Mouse (Mus musculus) left cerebral cortex, adult 9 months (tissue): ENCODE measurements around the gene Rnaseh1.

Experiments
- DNase-seq, 2 experiments: peaks; one replicate each; pipeline ENCODE4 v3.0.0; 2022; ENCODE audit warnings: low spot score in 2 of 2

Gene Rnaseh1

DNA sequence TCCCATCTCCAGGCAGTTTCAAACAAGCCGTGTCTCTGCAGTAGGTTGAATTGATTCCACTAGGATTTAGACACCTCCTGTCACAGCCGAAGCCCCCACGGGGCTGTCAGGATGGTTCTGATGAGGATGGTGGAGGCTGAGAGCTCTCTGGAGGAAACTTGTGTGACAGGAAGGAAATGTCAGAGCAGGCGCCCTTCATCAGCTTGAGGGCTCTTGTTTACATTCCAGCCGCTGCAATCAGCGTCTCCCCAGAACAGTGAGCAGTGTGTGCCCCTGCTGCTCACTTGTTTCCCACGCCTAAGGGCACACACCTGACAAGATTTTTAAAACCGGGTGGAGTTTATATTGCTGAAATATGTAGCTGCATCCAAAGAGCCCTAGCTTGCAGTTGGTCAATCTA, 17.9 kb downstream of the Rnaseh1 start:
- DNase-seq: no peak

DNA sequence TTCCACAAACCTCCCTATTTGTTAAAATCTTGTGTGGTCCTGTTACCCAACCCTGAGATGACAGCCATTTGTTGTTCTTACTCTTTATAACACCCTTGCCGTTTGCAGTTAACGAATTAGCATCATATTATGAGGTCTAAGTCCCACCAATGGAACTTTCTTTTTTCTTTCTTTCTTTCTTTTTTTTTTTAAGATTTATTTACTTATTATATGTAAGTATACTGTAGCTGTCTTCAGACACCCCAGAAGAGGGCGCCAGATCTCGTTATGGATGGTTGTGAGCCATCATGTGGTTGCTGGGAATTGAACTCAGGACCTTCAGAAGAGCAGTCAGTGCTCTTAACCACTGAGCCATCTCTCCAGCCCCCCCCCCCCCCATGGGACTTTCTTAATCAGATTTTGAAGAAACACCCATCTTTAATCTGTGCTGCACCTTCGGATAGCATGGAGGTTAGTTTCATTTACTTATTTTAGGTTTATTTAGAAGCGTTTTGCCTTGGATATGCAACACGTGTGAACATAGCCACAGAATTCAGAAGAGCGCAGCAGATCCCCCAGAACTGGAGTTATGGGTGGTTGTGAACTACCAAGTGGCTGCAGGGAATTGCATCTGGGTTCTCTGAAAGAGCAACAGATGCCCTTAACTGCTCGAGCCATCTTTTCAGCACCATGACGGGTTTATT, 24.8 kb downstream of the Rnaseh1 start:
- no peak for DNase-seq

DNA sequence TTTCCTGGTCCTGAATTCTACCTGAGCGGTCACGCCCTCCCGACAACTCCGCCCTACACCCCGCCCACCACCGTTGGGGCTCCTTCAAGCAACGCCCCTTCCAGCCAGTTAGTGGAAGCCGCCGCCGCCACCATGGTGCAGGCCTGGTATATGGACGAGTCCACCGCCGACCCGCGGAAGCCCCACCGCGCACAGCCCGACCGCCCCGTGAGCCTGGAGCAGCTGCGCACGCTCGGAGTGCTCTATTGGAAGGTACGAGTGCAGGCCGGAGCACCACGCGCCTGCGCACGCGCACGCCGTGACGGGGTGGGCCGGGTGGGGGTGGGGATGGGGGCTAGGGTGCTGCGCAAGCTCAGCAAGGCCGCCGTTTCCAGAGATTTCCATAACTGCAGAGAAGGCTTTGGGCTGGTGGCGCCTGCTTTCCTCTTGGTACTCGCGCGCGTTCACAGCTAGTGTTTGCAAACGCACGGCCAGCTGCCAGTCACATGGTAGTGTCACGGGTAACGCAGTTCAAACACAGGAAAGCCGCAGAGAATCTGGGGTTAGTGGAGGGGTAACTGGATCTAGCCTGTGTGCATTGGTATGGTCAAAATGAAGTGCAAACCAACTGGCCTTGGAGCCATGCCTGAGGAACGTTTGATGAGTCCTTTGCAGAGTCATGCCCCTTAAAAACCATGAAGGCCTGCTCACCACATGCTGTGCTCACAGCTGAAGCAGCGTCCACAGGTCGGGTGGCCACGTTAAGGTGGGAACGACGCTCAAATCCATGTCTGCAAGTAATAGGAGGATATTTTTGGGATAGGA, 25.9 kb downstream of the Rnaseh1 start, which contains the start of gene Adi1:
Gene Adi1, plus strand, starts transcription at position 111 of the 804 bp plus-strand sequence.
- peak; percentile 74 to 88 for DNase-seq

DNA sequence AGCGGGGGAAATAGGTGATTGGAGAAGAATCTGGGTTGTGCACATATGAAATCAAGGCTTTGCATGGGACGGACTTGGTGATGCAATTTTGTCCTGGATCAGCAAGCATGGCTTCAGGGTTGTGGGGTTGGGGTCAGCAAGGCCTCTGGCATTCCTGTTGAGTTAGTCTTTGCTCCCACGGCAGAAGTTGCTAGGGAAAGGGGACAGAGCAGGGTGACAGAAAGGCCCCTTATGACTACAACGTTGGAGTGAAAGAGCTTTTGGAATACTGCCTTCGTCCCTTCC, 26.5 kb downstream of the Rnaseh1 start:
- DNase-seq: no peak

DNA sequence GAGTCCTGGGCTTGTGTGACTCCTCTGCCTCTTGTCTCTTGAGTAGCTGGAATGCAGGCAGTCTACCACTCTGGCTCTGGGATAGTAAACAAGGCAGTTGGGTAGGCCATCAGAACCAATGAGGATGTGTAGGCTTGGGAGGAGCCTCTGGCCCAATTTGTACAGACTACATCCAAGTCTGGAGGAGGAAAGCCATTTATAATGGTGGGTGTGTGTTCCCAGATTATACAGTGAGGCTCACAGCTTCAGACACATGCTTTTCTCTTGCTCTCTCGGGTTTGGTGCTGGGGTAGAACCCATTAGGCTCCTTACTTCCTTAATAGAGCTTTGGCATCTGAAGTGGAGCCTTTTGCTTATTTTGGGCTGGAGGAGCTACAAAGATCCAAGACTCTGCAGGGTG, 35.3 kb downstream of the Rnaseh1 start:
- no peak for DNase-seq

DNA sequence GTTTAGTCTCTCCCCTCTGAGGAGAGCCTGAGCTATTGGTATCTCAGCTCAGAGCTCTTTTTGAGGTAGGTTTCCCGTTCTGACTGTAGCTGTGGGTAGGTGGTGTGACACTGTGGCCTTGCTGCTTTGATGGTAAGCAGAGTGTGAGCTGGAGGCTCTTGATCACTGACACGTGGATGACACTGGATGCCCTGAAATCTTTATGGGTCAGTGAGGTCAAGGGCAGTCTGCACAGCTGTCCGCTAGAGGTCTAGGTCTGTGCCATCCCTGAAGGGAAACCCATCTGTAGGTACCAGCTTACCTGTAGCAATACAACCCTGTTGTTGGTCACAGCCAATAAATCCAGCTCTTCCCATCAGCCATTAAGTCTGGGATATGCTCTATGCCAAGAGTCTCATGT, 36.4 kb downstream of the Rnaseh1 start:
- no peak for DNase-seq

DNA sequence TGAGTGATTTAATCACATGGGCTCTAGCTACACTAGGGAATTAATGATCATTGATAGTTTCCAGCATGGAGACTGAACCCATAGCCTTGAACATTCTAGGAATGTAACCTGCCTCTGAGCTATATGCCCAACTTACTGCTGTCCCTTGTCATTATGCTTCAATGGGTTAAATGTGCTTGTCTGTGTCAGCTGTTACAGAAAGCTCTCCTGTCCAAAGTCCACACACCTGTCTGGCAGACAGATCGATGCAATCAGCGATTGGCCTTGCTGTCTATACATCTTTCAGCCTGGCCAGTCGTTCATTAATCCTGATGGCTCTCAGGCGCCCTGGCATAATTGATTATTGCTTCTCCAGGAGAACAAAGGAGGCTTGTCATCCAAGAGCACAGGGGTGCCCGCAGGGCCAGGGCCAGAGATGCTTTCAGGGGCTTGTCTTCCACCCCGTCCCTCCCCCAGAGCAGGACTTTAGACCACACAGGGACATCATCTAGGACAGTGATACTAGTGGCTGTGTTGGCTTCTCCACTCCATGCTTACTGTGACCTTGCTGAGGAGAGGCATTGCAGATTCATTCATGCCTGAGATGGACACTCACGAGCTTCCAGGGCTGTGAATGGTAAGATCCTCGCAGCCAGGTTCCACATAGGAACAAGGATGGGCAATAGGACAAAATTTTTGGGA, 36.9 kb downstream of the Rnaseh1 start:
- no peak for DNase-seq

DNA sequence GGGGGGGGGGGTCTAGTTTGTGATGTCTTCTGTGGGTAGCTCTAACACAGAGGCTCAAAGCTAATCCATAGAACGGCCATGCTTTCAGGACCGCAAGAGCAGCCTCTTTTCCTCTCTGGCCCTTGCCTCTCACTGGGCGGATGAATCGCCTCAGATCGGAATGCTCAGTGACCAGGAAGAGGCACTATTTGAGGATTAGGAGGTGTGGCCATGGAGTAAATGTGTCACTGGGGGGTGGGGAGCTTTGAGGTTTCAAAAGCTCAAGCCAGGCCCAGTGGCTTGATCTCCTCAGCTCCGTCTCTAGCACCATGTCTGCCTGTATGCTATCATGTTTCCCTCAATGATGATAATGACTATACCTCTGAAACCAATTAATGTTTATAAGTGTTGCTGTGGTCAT, 39.6 kb downstream of the Rnaseh1 start:
- no peak for DNase-seq

DNA sequence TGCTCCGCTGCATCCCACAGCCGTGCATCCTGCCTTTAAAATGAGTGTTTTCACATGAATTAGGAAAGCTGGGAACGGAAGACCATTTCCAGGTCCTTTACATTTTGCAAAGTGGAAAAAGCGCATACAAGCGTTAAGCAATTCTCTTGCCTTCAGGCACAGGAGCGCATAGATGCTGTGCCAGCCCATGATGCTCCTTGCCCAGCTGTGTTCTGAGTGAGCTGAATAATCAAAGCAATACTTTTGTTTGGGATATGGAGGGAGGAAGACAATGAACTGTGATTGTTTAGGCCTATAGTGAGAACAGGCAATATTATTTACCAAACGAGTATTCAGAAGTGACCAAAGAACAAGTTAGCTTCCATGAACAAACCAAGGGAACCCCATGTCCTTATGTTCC, 41.3 kb downstream of the Rnaseh1 start:
- DNase-seq: no peak

DNA sequence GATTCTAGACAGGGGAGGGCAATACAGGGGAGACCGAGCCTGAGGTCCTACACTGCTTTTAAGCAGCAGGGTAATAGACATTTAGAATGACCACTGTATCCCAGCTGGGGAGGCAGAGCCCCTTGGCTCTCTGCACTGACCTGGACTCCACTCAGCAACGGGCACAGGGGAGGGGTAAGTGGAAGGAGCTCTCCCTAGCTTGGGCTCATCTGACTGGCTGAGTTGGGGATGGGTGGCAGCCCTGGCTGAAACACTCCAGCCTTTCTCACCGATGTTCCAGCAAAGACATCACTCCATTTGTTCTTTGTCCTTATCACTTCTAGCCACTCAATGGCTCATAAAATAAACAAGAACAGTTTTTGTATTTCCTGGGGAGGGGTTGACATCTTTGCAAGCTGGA, 44.3 kb downstream of the Rnaseh1 start:
- no peak for DNase-seq

DNA sequence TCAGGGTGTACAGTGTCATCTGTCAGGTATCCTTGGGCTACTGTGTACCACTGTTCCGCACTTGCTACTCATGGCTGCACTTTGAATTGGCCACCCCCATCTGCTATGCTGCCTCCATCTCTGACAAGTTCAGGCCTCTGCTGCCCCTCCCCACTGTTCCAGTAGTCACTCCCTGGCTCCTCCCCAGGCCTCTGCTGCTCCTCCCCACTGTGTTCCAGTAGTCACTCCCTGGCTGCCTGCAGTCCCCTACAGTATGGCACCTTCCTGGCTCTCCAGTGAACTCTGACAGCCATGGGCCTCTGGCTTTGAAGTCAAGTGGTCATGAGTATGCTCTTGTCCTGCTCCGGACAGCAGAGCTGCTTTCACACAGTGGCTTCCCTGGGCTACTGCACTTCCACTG, 44.8 kb downstream of the Rnaseh1 start:
- DNase-seq: no peak

DNA sequence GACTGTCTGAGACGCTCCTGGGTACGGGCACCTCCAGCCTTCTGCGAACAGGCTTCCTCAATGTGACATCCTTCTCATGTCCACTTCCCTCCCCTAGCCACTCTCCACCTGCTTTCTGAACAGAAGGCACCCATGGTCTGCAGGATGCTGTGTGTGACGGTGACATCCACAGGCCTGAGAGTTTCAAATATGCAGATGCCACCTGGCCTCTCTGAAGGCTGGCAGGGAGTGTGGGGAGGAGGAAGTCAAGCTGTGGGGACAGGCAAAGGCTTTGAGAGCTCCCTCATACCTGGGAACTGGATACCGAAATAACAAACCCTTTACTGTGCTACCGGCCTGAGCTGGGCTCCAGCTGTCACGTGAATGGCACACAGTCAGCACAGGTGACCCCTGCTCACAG, 45.4 kb downstream of the Rnaseh1 start:
- no peak for DNase-seq

DNA sequence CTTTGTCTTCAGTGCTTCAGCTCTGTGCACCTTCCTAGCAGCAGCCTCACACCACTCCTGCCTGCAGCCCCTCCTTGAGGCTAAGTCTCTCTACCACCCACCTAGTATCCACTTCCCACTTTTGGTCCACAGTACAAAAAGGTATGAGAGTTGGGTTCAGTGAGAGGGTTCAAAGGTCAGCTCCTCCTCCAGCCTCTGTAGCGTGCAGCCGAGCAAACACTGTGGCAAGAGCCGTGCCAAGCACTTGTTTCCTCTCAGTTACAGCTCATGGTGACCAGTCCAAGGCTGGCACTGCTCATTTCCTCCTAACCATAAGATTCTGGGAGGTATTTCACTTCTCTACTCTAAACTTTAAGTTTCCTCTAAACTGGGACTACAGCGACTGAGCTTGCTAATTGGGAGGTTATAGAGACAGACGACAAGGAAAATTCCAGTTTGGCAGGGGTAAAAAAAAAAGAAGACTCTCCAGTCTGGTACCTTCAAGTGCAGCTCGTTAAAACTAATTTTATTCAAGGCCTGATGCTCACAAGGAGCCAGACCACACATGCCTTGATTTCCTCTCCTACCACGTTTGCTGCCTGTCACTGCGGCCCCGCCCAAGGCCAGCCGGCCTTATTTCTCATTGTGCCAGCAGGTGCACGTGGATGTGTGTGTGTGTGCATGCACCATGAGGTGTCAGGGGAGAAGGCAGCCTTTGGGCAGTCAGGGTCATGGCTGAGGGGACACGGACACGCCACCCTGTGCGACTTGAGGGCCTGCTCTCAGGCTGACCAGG, 48.6 kb downstream of the Rnaseh1 start:
- no peak for DNase-seq

DNA sequence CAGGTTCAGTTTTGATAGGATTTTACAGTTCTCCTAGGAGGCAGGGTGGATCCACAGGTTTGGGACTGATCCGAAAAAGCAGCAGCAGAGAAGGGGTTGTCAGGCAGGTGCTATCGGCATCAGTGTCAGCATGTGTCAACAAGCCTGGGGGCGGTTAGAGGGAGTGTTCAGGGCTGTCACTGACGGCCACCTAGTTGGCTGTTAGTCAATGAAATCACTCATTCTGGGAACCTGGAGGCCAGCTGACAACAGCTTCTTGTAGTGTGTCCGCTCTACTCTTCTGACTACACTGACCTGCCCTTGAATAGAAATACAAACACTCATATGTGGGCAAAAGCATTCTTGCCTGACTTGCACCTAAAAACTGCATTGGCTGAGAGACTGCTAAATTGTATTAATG, 49.7 kb downstream of the Rnaseh1 start:
- no peak for DNase-seq

DNA sequence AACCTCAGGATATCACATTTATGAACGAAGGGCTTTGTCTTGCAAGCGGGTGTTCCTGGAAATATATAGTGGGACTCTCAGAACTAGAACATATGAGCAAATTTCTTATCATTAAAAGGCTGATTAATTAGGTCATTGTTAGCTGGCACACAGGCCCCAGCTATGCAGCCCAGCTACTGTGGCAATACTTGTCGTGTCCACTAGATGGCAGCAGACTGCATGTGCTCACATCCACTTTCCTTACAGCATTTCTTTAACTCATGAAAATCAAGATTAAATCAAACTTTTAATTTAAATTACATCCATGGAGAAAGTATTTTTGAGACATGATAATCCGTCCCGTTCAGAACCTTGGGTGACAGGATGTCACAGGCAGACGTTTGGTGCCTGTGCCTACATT, 50.3 kb downstream of the Rnaseh1 start:
- DNase-seq: peak in 1 of 2 experiments; percentile 89

DNA sequence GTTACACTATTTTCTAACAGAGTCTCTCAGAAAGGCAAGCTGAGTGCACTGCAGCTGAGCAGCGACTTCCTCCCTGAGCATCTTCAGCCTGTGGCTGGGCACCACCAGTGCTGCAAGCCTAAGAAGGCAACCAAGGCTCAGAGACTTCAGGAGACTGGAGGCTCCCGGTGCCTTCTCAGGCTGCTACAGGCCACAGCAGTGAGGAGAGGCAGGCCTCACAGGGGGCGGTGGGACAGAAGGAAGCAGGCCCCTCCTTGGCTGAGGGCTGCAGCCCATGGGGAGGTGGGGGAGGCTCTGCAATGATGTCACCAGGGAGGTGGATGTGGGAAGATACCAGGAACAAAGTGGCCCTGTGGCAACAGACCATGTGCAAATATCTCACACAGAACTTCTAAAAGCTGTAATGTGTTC, 50.7 kb downstream of the Rnaseh1 start:
- DNase-seq: no peak

DNA sequence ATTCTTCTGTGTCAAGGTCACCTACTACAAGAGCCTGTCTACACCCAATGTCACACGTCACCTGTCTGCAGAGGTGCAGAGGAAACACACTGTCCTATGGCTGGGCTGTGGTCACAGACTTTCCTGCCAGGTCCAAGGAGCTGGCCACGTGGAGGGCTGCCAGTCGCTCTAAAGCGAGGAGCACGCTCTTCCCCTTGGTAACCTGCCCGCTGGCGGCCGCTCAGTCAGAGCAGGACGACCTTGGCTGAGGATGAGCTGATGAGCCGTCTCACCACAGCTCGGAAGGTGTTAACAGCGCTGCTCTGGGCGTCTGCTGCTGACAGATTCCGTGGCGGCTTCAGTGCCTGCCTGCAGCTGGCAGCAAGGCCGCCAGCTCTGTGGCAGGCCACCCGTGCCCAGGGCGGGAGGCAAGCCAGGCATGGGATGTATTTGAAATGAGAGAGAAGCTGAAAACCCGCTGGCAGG, 51.2 kb downstream of the Rnaseh1 start:
- peak in 1 of 2 experiments; percentile 73 for DNase-seq

DNA sequence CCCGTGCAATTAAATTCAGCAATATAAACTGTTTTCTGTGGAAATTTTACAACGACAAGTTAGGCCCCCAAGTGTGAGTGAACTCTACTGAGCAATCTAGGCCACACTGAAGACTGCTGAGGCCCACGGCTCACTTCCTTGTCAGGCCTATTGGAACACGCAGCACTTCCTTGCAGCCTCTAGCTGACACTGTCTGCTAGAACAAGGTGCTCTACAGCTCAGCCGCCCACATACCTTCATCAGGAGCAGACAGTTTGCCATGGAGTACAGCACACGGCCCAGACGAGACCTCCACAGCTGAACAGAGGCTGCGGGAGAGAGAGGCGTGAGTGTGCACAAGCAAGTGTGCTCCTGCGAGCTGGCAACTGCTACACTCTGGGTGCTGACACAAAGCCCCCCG, 51.9 kb downstream of the Rnaseh1 start:
- DNase-seq: peak; percentile 59 to 68

DNA sequence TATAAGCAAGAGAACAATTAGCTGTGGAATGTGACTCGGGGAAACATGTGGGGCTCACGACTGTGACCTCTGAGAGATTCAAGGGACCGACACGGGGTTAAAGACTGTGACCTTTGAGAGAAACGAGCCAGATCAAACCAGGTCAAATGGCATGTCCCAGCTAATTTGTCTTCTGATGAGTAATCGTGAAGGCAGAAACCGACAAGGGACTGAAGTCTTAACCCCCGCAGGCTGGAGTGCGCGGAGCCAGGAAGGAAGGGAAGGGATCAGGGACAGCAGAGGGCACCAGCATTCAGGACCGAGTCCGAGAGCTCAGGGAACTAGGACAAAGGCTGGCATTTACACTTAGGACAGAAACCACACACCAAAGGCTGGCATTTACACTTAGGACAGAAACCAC, 55.0 kb downstream of the Rnaseh1 start:
- DNase-seq: no peak

DNA sequence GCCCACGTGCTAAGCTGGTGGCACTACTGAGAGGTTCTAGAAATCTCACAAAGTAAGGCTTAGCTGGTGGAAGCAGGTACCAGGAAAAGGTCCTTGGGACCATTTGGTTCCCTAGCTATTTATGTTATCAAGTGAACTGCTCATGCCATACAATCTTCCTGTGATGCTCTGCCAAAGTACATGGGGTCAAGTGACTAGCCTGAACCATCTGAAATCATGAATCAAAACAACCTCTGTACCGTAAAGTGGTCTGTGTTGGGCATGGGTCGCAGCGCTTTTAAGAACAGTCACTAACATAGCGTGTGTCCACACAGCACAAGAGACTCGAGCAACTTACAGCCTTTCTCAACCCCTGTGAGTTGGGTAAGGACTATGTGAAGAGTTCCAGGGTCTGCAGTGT, 55.8 kb downstream of the Rnaseh1 start:
- no peak for DNase-seq

DNA sequence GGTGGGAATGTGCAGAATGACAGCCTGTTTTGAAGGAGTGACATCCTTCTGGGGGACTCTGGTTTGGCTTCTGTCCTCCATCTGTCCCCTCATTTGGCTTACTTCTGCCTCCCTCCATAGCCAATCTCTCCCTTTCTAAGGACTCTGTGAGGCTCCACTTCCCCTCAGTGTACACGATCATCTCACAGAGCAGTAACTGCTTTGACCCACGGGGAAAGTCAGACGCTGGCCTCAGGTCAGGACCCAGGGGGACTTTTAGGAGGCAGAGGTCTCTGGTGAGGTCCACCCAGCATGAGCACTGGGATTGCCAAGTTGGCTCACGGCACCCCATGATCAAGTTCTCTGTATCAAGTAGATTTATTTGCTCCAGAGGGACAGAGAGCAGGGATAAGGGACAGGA, 58.8 kb downstream of the Rnaseh1 start:
- DNase-seq: no peak
